Mouse (Mus musculus) erythroblast, embryonic 14.5 days (primary cell): ENCODE results near the gene Rexo5. TPM values are rescaled to one million over a fixed set of nuclear protein-coding genes. Genes with fewer than 3 reads are reported as not detected.

Experiments used
- H3K27me3 ChIP-seq: 2 replicates; pipeline ENCODE4 v1.6.1; 2012; ENCODE audit warnings: inconsistent platforms; ENCODE audit not compliant: control insufficient read depth
- H3K36me3 ChIP-seq: 2 replicates; pipeline ENCODE4 v1.6.1; 2012; ENCODE audit warnings: mild to moderate bottlenecking, inconsistent platforms; ENCODE audit not compliant: control insufficient read depth
- H3K4me1 ChIP-seq: 2 replicates; pipeline ENCODE4 v1.6.1; 2012; ENCODE audit warnings: inconsistent platforms; ENCODE audit not compliant: control insufficient read depth
- H3K4me3 ChIP-seq: replicated peaks from 2 replicates; pipeline ENCODE3; 2012; ENCODE audit warnings: moderate library complexity, mild to moderate bottlenecking, inconsistent platforms
- H3K9me3 ChIP-seq: 2 replicates; pipeline ENCODE4 v1.6.1; 2012; ENCODE audit warnings: low read length, inconsistent platforms, mixed read lengths; ENCODE audit not compliant: control insufficient read depth
- GATA1 ChIP-seq: IDR thresholded peaks from 2 replicates; pipeline ENCODE4 v1.6.1; 2012; ENCODE audit warnings: low read length, inconsistent platforms, mixed read lengths
- TAL1 ChIP-seq: IDR thresholded peaks from 3 replicates; pipeline ENCODE4 v1.6.1; 2012; ENCODE audit warnings: low read length, inconsistent platforms, mixed read lengths
- polyA plus RNA-seq: library from polyadenylated mRNA; stranded (reverse); fragments of >175 nt; gene quantifications from 2 replicates; pipeline ENCODE4 v1.2.3, GENCODE M21; 2012

Gene Rexo5
- polyA plus RNA-seq, 1 experiment: 0.24 TPM

DNA sequence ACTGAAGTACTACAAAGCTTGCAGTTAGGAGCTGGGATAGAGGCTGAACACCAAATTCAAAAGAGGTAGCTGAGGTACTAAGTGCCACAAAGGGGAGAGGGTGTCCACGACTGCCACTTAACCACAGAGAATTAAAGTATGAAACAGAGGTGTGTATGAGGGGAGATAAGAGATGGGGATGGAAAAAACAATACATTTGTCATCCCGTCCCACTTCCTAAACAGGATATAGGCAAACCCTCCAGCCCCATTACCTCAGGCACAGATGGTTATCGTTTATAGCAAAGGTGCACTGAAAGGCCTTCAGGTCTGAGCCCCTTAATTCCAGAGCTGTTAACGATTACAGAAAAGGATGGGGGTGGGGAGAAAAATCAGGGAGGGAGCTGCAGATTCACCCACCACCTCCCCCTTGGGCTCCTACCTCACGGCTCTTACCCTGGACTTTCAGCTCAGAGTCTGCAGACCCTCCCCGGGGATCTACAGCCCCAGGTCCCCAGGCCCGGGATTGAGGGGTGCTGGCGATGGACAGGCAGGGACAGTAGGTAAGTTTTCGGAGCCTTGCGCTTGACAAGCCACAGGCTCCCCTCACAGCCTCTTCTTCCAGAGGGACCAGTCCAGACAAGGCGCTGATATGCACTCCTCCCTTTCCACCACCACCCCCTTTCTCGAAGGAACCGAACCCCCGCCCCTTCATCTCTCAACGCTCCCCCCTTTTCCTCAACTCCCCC is 101.2 kb downstream of the Rexo5 start:
- Histone ChIP-seq H3K27me3 (no peaks in the 10 kb centered on the region), H3K9me3 (no peaks in the 10 kb centered on the region), H3K4me1 (peaks cover 38% of the 10 kb centered on the region), H3K4me3 (peak overlapping the region; percentile 77), H3K36me3 (no peaks in the 10 kb centered on the region)
- TF ChIP-seq TAL1 (no peak), GATA1 (no peak)

DNA sequence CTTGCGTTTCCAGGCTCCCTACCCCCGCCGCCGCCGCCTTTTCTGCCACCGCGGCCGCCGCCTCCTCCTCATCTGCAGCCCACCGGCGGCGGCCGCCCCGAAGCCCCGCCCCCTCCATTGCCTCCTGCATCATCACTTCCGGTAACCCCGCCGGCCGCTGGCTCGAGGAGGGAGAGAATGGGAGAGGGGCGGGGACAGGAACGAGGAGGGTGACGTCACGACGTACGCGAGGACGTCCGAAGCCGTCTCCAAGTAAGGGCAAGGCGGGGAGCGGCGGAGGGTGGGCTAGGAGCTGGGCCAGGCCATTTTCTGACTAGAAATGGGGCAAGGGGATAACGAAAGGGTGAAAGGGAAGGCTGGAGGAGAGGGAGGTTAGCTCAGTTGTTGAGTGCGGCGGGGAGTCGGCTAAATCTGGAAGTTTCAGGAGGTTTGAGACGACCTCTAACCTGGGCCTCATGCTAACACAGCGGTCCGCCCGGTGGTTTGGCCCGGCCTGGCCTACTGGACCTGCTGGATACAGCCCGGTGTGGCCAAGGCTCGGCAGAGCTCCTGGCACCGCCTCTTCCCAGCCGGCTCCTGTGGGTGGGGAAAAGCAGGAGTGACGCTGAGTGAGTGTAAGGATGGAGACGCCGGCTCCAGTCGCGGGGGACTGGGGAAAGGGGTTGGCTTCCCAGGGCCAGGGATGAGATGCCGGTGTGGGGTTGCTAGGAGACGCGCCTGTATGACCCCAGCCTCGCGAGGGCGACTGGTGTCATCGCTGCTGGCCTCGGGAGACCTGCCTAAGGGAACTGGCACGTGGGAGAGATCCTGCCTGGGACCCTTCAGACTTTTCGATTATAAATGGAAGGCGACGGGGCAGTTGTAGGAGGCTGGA is 102.1 kb downstream of the Rexo5 start, which contains the start of the genes Lyrm1 and Dcun1d3:
Gene Lyrm1 (plus strand): TSS at position 223 of the 874 bp plus-strand sequence.
Gene Dcun1d3 (minus strand): TSS at position 660 of the 874 bp plus-strand sequence.
- no peak for TF ChIP-seq GATA1
- no peak for TF ChIP-seq TAL1
- H3K9me3 ChIP-seq: no peaks in the 10 kb centered on the region
- H3K36me3 ChIP-seq: no peaks in the 10 kb centered on the region
- H3K4me3 ChIP-seq: peak within 1 kb of the TSS; percentile 77
- H3K4me1 ChIP-seq: peaks cover 38% of the 10 kb centered on the region
- no peaks in the 10 kb centered on the region for H3K27me3 ChIP-seq

DNA sequence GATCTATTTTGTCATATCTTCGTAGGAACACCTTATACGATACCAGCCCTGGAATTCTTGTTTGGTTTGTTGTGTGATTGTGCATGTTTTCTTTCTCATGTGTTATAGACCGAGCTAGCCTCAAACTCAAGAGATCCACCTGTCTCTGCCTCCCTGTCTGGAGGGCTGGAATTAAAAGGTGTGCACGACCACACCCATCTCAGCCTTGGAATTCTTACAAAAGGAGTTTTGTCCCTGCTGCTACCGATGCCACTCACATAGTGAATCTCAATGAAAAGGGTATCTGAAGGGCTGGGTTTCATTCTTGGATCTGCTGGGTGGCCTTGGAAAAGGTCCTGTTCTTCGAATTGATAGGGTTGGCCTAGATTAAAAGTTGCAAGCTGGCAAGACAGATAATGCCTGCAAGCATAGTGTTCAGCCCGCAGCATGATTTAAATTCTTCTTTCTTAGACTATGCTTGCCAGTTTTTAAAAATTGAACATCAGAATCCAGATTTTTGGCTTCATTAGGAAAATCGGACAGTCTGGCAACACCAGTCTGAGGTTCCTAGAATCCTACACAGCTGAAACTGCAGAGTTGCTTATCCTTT is 103.8 kb downstream of the Rexo5 start:
- Histone ChIP-seq H3K4me1 (peaks cover 34% of the 10 kb centered on the region), H3K4me3 (no peak overlapping the region), H3K9me3 (no peaks in the 10 kb centered on the region), H3K27me3 (no peaks in the 10 kb centered on the region), H3K36me3 (no peaks in the 10 kb centered on the region)
- no peak for TF ChIP-seq TAL1
- TF ChIP-seq GATA1: no peak

DNA sequence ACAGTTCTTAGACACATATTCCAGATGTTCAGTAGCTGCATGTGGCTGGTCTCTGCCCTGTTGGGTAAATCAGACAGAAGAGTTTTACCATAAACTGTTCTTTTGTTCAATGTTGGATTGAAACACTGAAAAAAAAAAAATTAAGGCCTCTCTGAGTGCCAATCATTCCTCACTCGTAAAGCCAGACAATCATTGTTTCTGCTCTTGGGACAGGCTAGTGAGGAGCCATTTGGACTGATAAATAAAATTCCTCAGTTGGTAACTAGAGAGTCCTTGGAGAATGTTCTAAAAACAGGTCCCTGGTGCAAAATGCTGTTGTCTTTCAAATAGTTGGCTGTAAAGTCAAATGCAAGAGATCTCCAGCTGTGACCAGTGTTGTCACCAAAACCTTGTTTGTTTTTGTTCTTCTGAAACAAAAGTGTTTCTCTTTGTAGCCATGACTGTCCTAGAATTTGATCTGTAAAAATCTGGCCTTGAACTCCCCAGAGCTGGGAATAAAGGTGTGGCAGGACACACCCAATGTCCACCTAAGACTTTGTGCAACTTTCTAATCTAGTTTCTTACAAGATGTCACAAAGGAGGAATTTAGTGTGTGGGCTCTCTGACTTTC is 104.5 kb downstream of the Rexo5 start:
- Histone ChIP-seq H3K36me3 (no peaks in the 10 kb centered on the region), H3K9me3 (no peaks in the 10 kb centered on the region)
- TF ChIP-seq TAL1 (no peak), GATA1 (no peak)

More for the DNA sequence above, 104.5 kb downstream of the Rexo5 start:
- Histone ChIP-seq H3K4me1 (peaks cover 32% of the 10 kb centered on the region), H3K27me3 (no peaks in the 10 kb centered on the region), H3K4me3 (no peak overlapping the region)

Other genes with a start within 250 kb of the Rexo5 start
- not detected in 2 replicates for gene Acsm2, start 239.7 kb upstream of the Rexo5 start, polyA plus RNA-seq
- not detected in 2 replicates for gene Acsm1, start 187.0 kb upstream of the Rexo5 start, polyA plus RNA-seq
- not detected in 2 replicates for gene Acsm4, start 104.0 kb upstream of the Rexo5 start, polyA plus RNA-seq
- 0.38 and 0.64 TPM in 2 replicates for gene Thumpd1, start 73.2 kb upstream of the Rexo5 start, polyA plus RNA-seq
- gene Acsm3, start 33.1 kb upstream of the Rexo5 start, polyA plus RNA-seq: not detected in 2 replicates
- 0.02 and 0.08 TPM in 2 replicates for gene Eri2, start 52 bp downstream of the Rexo5 start, polyA plus RNA-seq
- 0.17 and 0.22 TPM in 2 replicates for gene Lyrm1, start 101.9 kb downstream of the Rexo5 start, polyA plus RNA-seq
- gene Dcun1d3, start 102.3 kb downstream of the Rexo5 start, polyA plus RNA-seq: 0.36 and 0.43 TPM in 2 replicates